Mouse (Mus musculus) monocyte, adult 2 months (primary cell): ENCODE measurements around the gene Phactr1.

ENCODE experiments used
- DNase-seq, 2 experiments: peaks; one replicate each; pipeline ENCODE4 v3.0.0; 2022; ENCODE audit warnings: low spot score in 2 of 2, low read depth in 1 of 2

Phactr1 gene

GRCm38 (mm10) chr13:42853900-42854595 is 173.6 kb downstream of the Phactr1 start:
- no peak for DNase-seq

GRCm38 (mm10) chr13:42866162-42866941 is 185.9 kb downstream of the Phactr1 start:
- no peak for DNase-seq

- DNase-seq: no peak
Measured at GRCm38 (mm10) chr13:42867026-42867425, 186.6 kb downstream of the Phactr1 start.

GRCm38 (mm10) chr13:42872125-42872524 is 191.7 kb downstream of the Phactr1 start:
- DNase-seq: no peak

GRCm38 (mm10) chr13:42878346-42878745 is 197.9 kb downstream of the Phactr1 start:
- no peak for DNase-seq

- DNase-seq: no peak
Measured at GRCm38 (mm10) chr13:42884033-42884724, 203.8 kb downstream of the Phactr1 start.

- DNase-seq: no peak
Measured at GRCm38 (mm10) chr13:42884725-42885115, 204.3 kb downstream of the Phactr1 start.

- no peak for DNase-seq
Measured at GRCm38 (mm10) chr13:42887701-42888100, 207.3 kb downstream of the Phactr1 start.

- DNase-seq: no peak
Measured at GRCm38 (mm10) chr13:42889516-42890474, 209.4 kb downstream of the Phactr1 start.

GRCm38 (mm10) chr13:42890651-42891050 is 210.2 kb downstream of the Phactr1 start:
- no peak for DNase-seq

GRCm38 (mm10) chr13:42894016-42894415 is 213.6 kb downstream of the Phactr1 start:
- no peak for DNase-seq

- no peak for DNase-seq
Measured at GRCm38 (mm10) chr13:42894598-42894997, 214.2 kb downstream of the Phactr1 start.

GRCm38 (mm10) chr13:42895980-42896379 is 215.6 kb downstream of the Phactr1 start:
- no peak for DNase-seq

- no peak for DNase-seq
Measured at GRCm38 (mm10) chr13:42899611-42900010, 219.2 kb downstream of the Phactr1 start.

- no peak for DNase-seq
Measured at GRCm38 (mm10) chr13:42901837-42902236, 221.4 kb downstream of the Phactr1 start.

GRCm38 (mm10) chr13:42902859-42903258 is 222.4 kb downstream of the Phactr1 start:
- DNase-seq: no peak

GRCm38 (mm10) chr13:42905818-42906217 is 225.4 kb downstream of the Phactr1 start:
- DNase-seq: no peak

GRCm38 (mm10) chr13:42906990-42907389 is 226.6 kb downstream of the Phactr1 start:
- DNase-seq: no peak

- no peak for DNase-seq
Measured at GRCm38 (mm10) chr13:42915081-42915480, 234.7 kb downstream of the Phactr1 start.

GRCm38 (mm10) chr13:42915851-42916193 is 235.4 kb downstream of the Phactr1 start:
- no peak for DNase-seq
